Mouse (Mus musculus) gastrocnemius, postnatal 4 days (tissue): ENCODE measurements around the gene Zbtb48. TPM values are rescaled to one million over a fixed set of nuclear protein-coding genes. Genes with fewer than 3 reads are reported as not detected.
A peak's percentile ranks its signal among the peaks of the same experiment; 100 is the strongest.

ENCODE experiments used
- DNase-seq, 2 experiments: peaks; one replicate each; pipeline ENCODE4 v3.0.0; 2021 to 2022; ENCODE audit warnings: low spot score in 2 of 2, mixed read lengths in 2 of 2
- total RNA-seq, 2 experiments: library from RNA; stranded (reverse); gene quantifications; 2 replicates each; pipeline ENCODE4 v1.2.3; 2021

The Zbtb48 gene
- total RNA-seq, 2 experiments from 2014 or later, result 5.5 to 5.7 TPM

DNA sequence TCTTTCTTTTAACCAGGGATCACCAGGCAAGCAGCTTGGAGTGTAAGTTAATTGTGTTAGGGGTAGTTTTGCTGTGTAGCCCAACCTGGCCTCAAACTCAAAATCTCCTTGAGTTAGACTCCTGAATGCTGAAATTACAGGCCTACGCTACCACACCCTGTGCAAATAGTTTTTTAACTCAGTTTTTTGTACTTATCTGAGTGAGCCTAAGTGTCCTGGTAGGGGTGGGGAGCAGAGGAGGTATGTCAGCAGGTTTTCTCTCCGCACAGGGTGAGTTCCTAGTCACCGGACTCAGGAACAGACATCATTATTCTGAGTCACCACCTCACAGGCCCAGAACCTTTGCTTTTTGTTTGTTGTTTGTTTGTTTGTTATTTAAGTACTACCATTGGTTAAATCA lies 25.4 kb downstream of the Zbtb48 start:
- no peak for DNase-seq

- no peak for DNase-seq
Observed at GRCm38 (mm10) chr4:152001335-152001734, 26.1 kb downstream of the Zbtb48 start.

DNA sequence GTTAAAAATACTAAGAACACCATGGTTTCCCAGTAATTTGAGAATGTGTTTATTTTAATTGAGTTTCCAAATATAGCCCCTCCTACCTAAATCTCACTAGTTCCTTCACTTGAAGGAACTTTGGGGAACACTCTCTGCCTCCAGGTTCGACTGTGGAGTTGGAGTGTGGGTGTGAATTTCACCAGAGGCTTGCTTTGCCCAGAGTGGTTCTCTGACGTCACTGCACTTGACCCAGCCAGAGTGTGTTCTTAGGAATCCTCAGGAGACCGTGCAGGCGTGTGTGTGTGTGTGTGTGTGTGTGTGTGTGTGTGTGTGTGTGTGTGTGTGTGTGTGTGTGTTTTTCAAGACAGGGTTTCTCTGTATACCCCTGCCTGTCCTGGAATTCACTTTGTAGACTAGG lies 26.6 kb downstream of the Zbtb48 start:
- no peak for DNase-seq

- no peak for DNase-seq
Observed at GRCm38 (mm10) chr4:151999481-151999880, 28.0 kb downstream of the Zbtb48 start.

- no peak for DNase-seq
Observed at GRCm38 (mm10) chr4:151997701-151998100, 29.8 kb downstream of the Zbtb48 start.

DNA sequence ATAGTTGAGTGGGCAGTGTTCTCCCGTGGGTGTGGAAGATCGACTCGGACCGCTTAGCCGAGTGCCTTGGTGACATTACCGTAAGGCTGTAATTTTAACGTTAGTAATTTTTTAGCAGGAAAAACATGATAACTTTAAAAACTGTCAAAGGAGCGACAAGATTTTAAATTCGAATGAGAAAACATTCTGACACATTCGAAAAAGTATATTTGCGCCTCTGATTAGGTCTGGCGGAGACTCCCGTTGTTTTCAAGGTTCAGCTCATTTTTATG lies 30.6 kb downstream of the Zbtb48 start:
- DNase-seq, result no peak

- peak; percentile 97 to 99 for DNase-seq
Observed at GRCm38 (mm10) chr4:151996173-151996950, 31.1 kb downstream of the Zbtb48 start, which contains the start of gene Phf13. Gene Phf13 (minus strand): TSS chr4:151996258.

DNA sequence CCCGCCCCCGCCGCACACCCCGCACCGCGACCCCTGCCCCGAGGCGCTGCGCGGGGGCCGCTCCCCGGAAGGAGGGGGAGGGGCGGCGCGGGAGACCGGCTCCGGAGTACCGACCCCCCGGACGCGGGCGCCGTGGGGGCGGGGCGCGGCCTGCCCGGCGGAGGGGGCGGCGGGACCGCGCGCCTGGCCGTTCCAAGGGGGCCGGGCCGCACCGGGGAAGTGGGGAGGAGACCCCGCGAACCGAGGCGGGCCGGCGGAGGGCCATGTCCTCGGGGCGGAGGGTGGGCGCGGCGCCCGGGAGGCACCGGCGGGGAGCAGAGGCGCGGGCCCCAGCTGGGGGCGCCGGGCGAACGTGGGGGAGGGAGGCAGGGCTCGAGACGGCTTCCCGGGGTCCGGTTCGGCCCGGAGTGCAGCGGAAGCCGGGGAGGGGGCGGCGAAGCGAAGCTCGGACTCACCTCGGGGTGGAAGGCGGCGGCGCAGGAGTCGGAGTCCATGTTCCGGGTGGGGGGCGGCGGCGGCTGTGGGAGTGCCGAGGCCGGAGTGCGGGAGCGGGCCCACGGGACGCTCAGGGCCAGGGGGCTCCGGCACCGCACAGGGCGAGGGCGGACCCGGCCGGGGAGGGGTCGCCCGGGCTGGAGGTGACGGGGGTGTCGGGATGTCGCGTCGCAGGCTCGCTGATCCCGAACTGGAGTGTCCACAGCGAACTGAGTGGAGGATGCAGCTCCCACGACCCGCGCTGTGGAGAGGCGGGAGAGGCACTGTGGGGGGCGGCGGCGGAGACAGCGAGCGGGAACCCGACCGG lies 31.9 kb downstream of the Zbtb48 start:
- DNase-seq, result peak in 1 of 2 experiments; percentile 56

DNA sequence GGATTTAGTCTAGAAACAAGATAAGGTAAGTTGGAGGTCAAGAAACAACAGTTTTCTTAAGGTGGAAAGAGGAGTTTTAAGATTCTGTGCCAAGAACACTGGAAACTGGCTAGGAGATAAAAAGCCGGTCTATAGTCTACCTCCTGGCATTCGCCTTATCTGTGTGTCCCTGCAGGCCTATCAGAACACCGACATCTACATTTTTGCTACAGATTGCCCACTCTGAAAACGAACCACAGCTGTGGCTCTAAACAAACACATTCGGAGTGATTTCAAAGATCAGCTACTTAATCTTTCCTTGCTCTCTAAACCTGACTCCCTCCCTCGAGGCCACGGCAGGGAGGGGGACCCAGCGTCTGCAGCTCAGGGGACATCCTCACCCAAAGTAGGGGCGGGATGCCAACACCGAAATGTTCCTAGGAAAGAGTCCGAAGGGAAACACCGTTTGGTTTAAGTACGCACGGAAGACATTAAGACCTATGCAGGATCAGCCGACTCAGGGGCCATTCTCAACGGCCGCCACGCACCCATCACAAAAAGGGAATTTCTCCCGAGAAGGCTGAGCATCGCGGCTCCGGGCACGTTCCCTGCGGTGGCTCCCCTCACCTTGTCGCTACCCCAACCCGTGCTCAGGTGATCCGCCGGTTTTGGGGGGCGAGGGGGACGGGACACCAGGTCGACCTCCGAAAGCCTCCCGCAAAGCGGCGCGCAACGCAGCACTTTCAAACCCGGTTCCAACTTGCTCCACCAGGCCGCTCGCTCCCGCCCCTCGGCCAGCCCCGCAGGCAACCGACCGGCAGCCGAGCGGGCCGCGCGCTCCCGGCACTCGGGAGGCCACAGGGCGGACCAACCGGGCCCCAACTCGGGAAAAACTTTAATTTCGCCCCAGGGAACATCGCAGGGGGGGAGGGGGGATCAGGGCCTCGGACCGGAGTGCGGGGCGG lies 33.0 kb downstream of the Zbtb48 start:
- DNase-seq, result peak in 1 of 2 experiments; percentile 47

DNA sequence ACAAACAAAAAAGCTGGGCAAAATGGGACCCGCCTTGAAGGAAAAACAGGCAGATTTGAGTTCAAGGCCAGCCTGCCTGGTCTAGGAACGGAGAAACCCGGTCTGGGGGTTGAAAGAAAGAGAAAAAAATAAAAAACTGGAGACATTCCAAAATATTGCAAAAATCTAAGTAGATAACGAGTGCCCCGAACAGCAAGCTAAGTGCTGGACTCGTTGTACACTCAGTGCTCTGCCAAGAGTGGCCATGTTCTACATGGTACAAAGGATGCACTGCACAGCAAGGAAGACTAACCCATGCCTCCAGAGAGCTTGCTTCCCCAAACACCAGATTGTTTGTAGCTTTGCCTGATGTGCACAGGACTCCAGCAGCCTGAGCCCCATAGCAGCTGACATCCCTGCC lies 34.4 kb downstream of the Zbtb48 start:
- DNase-seq, result no peak

GRCm38 (mm10) chr4:151992091-151992490 lies 35.4 kb downstream of the Zbtb48 start:
- DNase-seq, result no peak

GRCm38 (mm10) chr4:151989110-151989488 lies 38.4 kb downstream of the Zbtb48 start:
- no peak for DNase-seq

- DNase-seq, result peak; percentile 74 to 85
Observed at GRCm38 (mm10) chr4:151988342-151989109, 38.9 kb downstream of the Zbtb48 start, which contains the start of gene Thap3. Gene Thap3 (minus strand): TSS chr4:151988997.

- no peak for DNase-seq
Observed at GRCm38 (mm10) chr4:151988014-151988341, 39.5 kb downstream of the Zbtb48 start.

GRCm38 (mm10) chr4:151986650-151987049 lies 40.8 kb downstream of the Zbtb48 start:
- no peak for DNase-seq

DNA sequence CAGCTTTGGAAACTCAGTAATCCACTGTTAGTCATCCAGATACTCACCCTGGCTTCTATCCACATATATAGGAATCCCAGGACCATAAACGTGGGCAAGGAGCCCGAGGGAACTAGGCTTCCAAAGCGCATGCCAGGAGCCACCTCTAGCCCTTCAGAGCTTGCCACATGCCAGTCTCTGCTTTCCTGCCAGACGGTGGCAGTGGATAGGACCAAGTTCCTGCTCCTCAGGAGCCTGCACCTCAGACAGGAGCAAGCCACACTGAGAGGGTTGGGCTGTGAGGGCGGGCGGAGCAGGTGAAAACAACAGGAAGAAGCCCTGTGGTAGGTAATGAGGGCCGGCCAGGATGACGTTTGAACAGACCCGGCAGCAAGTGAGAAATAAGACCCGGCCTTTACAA lies 41.6 kb downstream of the Zbtb48 start:
- DNase-seq, result no peak

GRCm38 (mm10) chr4:151983560-151983959 lies 43.9 kb downstream of the Zbtb48 start:
- peak; percentile 48 to 79 for DNase-seq

DNA sequence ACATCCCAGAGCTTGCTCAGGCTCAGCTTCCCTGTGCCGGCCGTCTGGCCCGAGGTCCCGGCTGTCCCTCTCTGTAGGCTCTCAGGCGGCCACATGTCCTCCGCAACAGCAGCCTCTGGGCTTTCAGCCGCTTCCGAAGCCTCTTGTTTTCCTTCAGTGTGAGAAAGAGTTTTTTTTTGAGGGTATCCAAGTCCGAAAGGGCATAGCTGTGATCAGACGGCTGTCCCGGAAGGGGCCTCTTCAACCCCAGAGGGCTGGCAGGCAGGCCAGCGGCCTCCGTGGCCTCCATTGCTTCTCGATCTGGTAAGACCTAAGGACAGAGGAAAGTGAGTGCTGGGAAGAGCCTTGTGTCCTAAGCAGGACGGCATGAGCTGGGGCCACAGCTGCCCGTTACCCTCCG lies 44.4 kb downstream of the Zbtb48 start:
- DNase-seq, result no peak

DNA sequence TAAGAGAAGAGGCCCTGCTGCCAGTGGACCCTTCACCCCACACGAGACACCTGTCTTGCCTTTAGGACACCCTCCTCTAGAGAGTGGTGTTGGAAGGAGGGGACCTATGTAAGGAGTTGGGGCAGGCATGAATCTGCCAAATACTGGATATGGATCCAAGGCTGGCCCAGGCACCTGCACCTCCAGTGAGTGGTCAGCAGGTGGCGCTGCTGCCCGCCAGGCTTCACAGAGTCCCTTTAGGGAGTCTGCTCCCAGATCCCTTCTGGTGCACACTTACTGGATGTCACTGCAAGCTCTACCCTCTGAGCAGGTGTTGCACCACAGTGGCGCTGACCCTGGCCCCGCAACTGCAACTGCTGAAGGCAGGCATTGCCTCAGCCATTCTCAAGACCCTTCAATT lies 46.1 kb downstream of the Zbtb48 start:
- peak; percentile 79 for DNase-seq

- no peak for DNase-seq
Observed at GRCm38 (mm10) chr4:151980699-151981098, 46.8 kb downstream of the Zbtb48 start.

GRCm38 (mm10) chr4:151977748-151978147 lies 49.7 kb downstream of the Zbtb48 start:
- DNase-seq, result peak; percentile 76 to 82
